Mouse (Mus musculus) cerebellum, postnatal 36 days (tissue): Measurements from ENCODE around the gene Tshz2.
"Not testable (repeated sequence)": the region's sequence is repeated elsewhere in the genome, so short reads cannot be mapped to it uniquely, and the experiment has no call there.

ENCODE experiments used
- DNase-seq, 2 experiments: peaks; one replicate each; pipeline ENCODE4 v3.0.0; 2021 to 2022; ENCODE audit warnings: mixed read lengths in 2 of 2

Tshz2 gene

GRCm38 (mm10) chr2:169632338-169633151 is at the start of gene Tshz2:
Gene Tshz2, plus strand, starts transcription at chr2:169633013.
- DNase-seq = peak in 1 of 2 experiments; percentile 4

- DNase-seq = no peak
Measured at GRCm38 (mm10) chr2:169583476-169583875, 49.3 kb upstream of the Tshz2 start.

- DNase-seq = no peak
Measured at GRCm38 (mm10) chr2:169584745-169585456, 47.9 kb upstream of the Tshz2 start.

- DNase-seq = no peak
Measured at GRCm38 (mm10) chr2:169585631-169586285, 47.1 kb upstream of the Tshz2 start.

- no peak for DNase-seq
Measured at GRCm38 (mm10) chr2:169586688-169587087, 46.1 kb upstream of the Tshz2 start.

GRCm38 (mm10) chr2:169587645-169588044 is 45.2 kb upstream of the Tshz2 start, which contains the start of gene Gm11011:
Gene Gm11011, minus strand, starts transcription at chr2:169587745.
- DNase-seq = not testable (repeated sequence)

- DNase-seq = no peak
Measured at GRCm38 (mm10) chr2:169589697-169590096, 43.1 kb upstream of the Tshz2 start.

GRCm38 (mm10) chr2:169590412-169590811 is 42.4 kb upstream of the Tshz2 start:
- no peak for DNase-seq

GRCm38 (mm10) chr2:169593742-169594141 is 39.1 kb upstream of the Tshz2 start:
- no peak for DNase-seq

GRCm38 (mm10) chr2:169597357-169597756 is 35.5 kb upstream of the Tshz2 start:
- DNase-seq = no peak

GRCm38 (mm10) chr2:169597971-169598370 is 34.8 kb upstream of the Tshz2 start:
- no peak for DNase-seq

GRCm38 (mm10) chr2:169599591-169599990 is 33.2 kb upstream of the Tshz2 start:
- no peak for DNase-seq

- DNase-seq = no peak
Measured at GRCm38 (mm10) chr2:169600163-169600562, 32.6 kb upstream of the Tshz2 start.

GRCm38 (mm10) chr2:169606901-169607678 is 25.7 kb upstream of the Tshz2 start:
- DNase-seq = no peak

- no peak for DNase-seq
Measured at GRCm38 (mm10) chr2:169607787-169608186, 25.0 kb upstream of the Tshz2 start.

GRCm38 (mm10) chr2:169609956-169610355 is 22.9 kb upstream of the Tshz2 start:
- DNase-seq = no peak

- DNase-seq = no peak
Measured at GRCm38 (mm10) chr2:169610882-169611281, 21.9 kb upstream of the Tshz2 start.

GRCm38 (mm10) chr2:169611557-169611956 is 21.3 kb upstream of the Tshz2 start:
- DNase-seq = no peak

- no peak for DNase-seq
Measured at GRCm38 (mm10) chr2:169614683-169615082, 18.1 kb upstream of the Tshz2 start.

GRCm38 (mm10) chr2:169615998-169616397 is 16.8 kb upstream of the Tshz2 start:
- DNase-seq = no peak

- DNase-seq = no peak
Measured at GRCm38 (mm10) chr2:169621201-169621710, 11.6 kb upstream of the Tshz2 start.

- no peak for DNase-seq
Measured at GRCm38 (mm10) chr2:169630070-169630469, 2.7 kb upstream of the Tshz2 start.
